Mouse (Mus musculus): Measurements from ENCODE around the gene Tmtc1. TPM values are rescaled to one million over a fixed set of nuclear protein-coding genes. Genes with fewer than 3 reads are reported as not detected.
A peak's percentile ranks its signal among the peaks of the same experiment; 100 is the strongest.

The Tmtc1 gene
- total RNA-seq, 4 experiments from 2014 or later, result 86.3 to 134 (median 102) TPM

- no peak for DNase-seq (ENCODE audit: low spot score)
Measured at GRCm38 (mm10) chr6:148420387-148420786, 23.8 kb downstream of the Tmtc1 start.

GRCm38 (mm10) chr6:148416597-148416996 lies 27.6 kb downstream of the Tmtc1 start:
- no peak for DNase-seq (ENCODE audit: low spot score)

GRCm38 (mm10) chr6:148413638-148414037 lies 30.6 kb downstream of the Tmtc1 start:
- DNase-seq (ENCODE audit: low spot score), result no peak

GRCm38 (mm10) chr6:148406792-148407490 lies 37.2 kb downstream of the Tmtc1 start:
- DNase-seq (ENCODE audit: low spot score), result no peak

GRCm38 (mm10) chr6:148405599-148405998 lies 38.6 kb downstream of the Tmtc1 start:
- peak; percentile 60 for DNase-seq (ENCODE audit: low spot score)

- peak; percentile 91 for DNase-seq (ENCODE audit: low spot score)
Measured at GRCm38 (mm10) chr6:148404500-148404899, 39.7 kb downstream of the Tmtc1 start.

- no peak for DNase-seq (ENCODE audit: low spot score)
Measured at GRCm38 (mm10) chr6:148403761-148404160, 40.4 kb downstream of the Tmtc1 start.

- no peak for DNase-seq (ENCODE audit: low spot score)
Measured at GRCm38 (mm10) chr6:148401031-148401430, 43.2 kb downstream of the Tmtc1 start.

GRCm38 (mm10) chr6:148399541-148399940 lies 44.6 kb downstream of the Tmtc1 start:
- no peak for DNase-seq (ENCODE audit: low spot score)

- no peak for DNase-seq (ENCODE audit: low spot score)
Measured at GRCm38 (mm10) chr6:148398888-148399287, 45.3 kb downstream of the Tmtc1 start.

GRCm38 (mm10) chr6:148397270-148397669 lies 46.9 kb downstream of the Tmtc1 start:
- no peak for DNase-seq (ENCODE audit: low spot score)

- no peak for DNase-seq (ENCODE audit: low spot score)
Measured at GRCm38 (mm10) chr6:148395272-148395671, 48.9 kb downstream of the Tmtc1 start.

- no peak for DNase-seq (ENCODE audit: low spot score)
Measured at GRCm38 (mm10) chr6:148394294-148394693, 49.9 kb downstream of the Tmtc1 start.

- DNase-seq (ENCODE audit: low spot score), result no peak
Measured at GRCm38 (mm10) chr6:148392147-148392546, 52.0 kb downstream of the Tmtc1 start.

- DNase-seq (ENCODE audit: low spot score), result peak; percentile 54
Measured at GRCm38 (mm10) chr6:148391286-148391685, 52.9 kb downstream of the Tmtc1 start.

- peak; percentile 83 for DNase-seq (ENCODE audit: low spot score)
Measured at GRCm38 (mm10) chr6:148390630-148391276, 53.4 kb downstream of the Tmtc1 start.

- DNase-seq (ENCODE audit: low spot score), result no peak
Measured at GRCm38 (mm10) chr6:148387990-148388389, 56.2 kb downstream of the Tmtc1 start.

GRCm38 (mm10) chr6:148384111-148384895 lies 59.9 kb downstream of the Tmtc1 start:
- DNase-seq (ENCODE audit: low spot score), result peak; percentile 89

- DNase-seq (ENCODE audit: low spot score), result peak; percentile 43
Measured at GRCm38 (mm10) chr6:148381163-148381782, 62.9 kb downstream of the Tmtc1 start.

- no peak for DNase-seq (ENCODE audit: low spot score)
Measured at GRCm38 (mm10) chr6:148375618-148376209, 68.5 kb downstream of the Tmtc1 start.

- DNase-seq (ENCODE audit: low spot score), result no peak
Measured at GRCm38 (mm10) chr6:148375015-148375414, 69.2 kb downstream of the Tmtc1 start.

GRCm38 (mm10) chr6:148373444-148373843 lies 70.7 kb downstream of the Tmtc1 start:
- no peak for DNase-seq (ENCODE audit: low spot score)
